Mouse (Mus musculus) forebrain, embryonic 10.5 days (tissue): ENCODE results near the gene Fryl. TPM values are rescaled to one million over a fixed set of nuclear protein-coding genes. Genes with fewer than 3 reads are reported as not detected.

ENCODE experiments used
- DNase-seq: peaks from one replicate; pipeline ENCODE4 v3.0.0-alpha.2; 2017; ENCODE audit warnings: low spot score; ENCODE audit errors: extremely low spot score
- H3K27ac ChIP-seq: fragments of 300-500 bp; sonication (generic); 2 replicates; pipeline ENCODE4 v1.5.1; 2016; ENCODE audit warnings: mild to moderate bottlenecking
- H3K27me3 ChIP-seq: fragments of 300-500 bp; sonication (generic); 2 replicates; pipeline ENCODE4 v1.6.1; 2016; ENCODE audit warnings: mild to moderate bottlenecking; ENCODE audit not compliant: poor library complexity, severe bottlenecking
- H3K36me3 ChIP-seq: fragments of 300-500 bp; sonication (generic); replicated peaks from 2 replicates; pipeline ENCODE4 v1.6.1; 2016; ENCODE audit warnings: mild to moderate bottlenecking, moderate library complexity
- H3K4me1 ChIP-seq: fragments of 300-500 bp; sonication (generic); 2 replicates; pipeline ENCODE4 v1.6.1; 2016
- H3K4me3 ChIP-seq: fragments of 300-500 bp; sonication (generic); 2 replicates; pipeline ENCODE4 v1.5.1; 2016; ENCODE audit warnings: mild to moderate bottlenecking, moderate library complexity
- H3K9me3 ChIP-seq: fragments of 300-500 bp; sonication (generic); 2 replicates; pipeline ENCODE4 v1.6.1; 2016; ENCODE audit warnings: mild to moderate bottlenecking, moderate library complexity
- WGBS: fragments of 180-500 bp; shearing (Covaris S2); methylation state at CpG from one replicate; pipeline ENCODE4 v1.1.7; 2016; 5-methylcytosine and 5-hydroxymethylcytosine counted together
- polyA plus RNA-seq: library from polyadenylated mRNA; unstranded; fragments of >200 nt; fragmentation: Nextera tagmentation; extraction: Ambion mirVana; gene quantifications from 2 replicates; pipeline ENCODE4 v1.2.1, GENCODE M21; 2016

The Fryl gene
- polyA plus RNA-seq, 1 experiment from 2014 or later, result 28.0 TPM

DNA sequence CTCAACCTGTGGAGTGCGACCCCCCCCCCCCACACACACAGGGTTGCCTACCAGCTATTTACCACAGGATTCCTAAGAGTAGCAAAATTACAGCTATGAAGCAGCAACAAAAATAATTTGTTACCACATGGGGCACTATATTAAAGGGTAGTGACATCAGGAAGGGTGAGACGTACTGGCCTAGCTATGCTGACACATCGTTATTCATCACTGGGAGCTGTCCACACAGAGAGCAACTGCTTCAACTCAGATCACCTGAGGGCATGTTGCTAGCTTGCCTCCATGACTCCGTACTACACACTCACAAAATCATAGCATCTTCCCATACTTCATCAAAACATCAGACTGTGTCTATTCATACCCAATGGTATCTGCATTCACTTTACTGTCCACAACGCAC is 176.6 kb downstream of the Fryl start:
- no peaks in the 10 kb centered on the region for H3K27me3 ChIP-seq
- H3K4me1 ChIP-seq, result no peaks in the 10 kb centered on the region
- peaks cover 81% of the 10 kb centered on the region for H3K36me3 ChIP-seq
- H3K27ac ChIP-seq, result no peak overlapping the region
- DNase-seq, result no peak
- H3K4me3 ChIP-seq, result no peak overlapping the region
- WGBS, result 91% methylated on average over 5 of the region's 5 CpGs
- H3K9me3 ChIP-seq, result no peaks in the 10 kb centered on the region

GRCm38 (mm10) chr5:73071319-73071718 is 185.1 kb downstream of the Fryl start:
- peak; percentile 67 for DNase-seq
- no peak overlapping the region for H3K27ac ChIP-seq
- no peak overlapping the region for H3K4me3 ChIP-seq
- 46% methylated on average over 15 of the region's 15 CpGs for WGBS
- peaks cover 89% of the 10 kb centered on the region for H3K36me3 ChIP-seq
- 0 out of 2 replicates have a peak, but pooled peaks cover 4% of the 10 kb centered on the region for H3K4me1 ChIP-seq
- no peaks in the 10 kb centered on the region for H3K27me3 ChIP-seq
- no peaks in the 10 kb centered on the region for H3K9me3 ChIP-seq

- H3K4me3 ChIP-seq, result no peak overlapping the region
- H3K27me3 ChIP-seq, result no peaks in the 10 kb centered on the region
- peaks cover 79% of the 10 kb centered on the region for H3K36me3 ChIP-seq
- peaks cover 4% of the 10 kb centered on the region; the same call in 1 of the 2 replicates for H3K4me1 ChIP-seq
- DNase-seq, result no peak
- WGBS, result 54% methylated on average over 6 of the region's 6 CpGs
- no peak overlapping the region for H3K27ac ChIP-seq
- H3K9me3 ChIP-seq, result no peaks in the 10 kb centered on the region
Measured at GRCm38 (mm10) chr5:73066946-73067345, 189.5 kb downstream of the Fryl start.

GRCm38 (mm10) chr5:73063768-73064669 is 192.4 kb downstream of the Fryl start:
- no peak for DNase-seq
- no peak overlapping the region for H3K27ac ChIP-seq
- WGBS, result 86% methylated on average over 13 of the region's 13 CpGs
- H3K36me3 ChIP-seq, result peaks cover 68% of the 10 kb centered on the region
- H3K27me3 ChIP-seq, result no peaks in the 10 kb centered on the region
- H3K9me3 ChIP-seq, result no peaks in the 10 kb centered on the region
- H3K4me3 ChIP-seq, result no peak overlapping the region
- peaks cover 9% of the 10 kb centered on the region for H3K4me1 ChIP-seq

DNA sequence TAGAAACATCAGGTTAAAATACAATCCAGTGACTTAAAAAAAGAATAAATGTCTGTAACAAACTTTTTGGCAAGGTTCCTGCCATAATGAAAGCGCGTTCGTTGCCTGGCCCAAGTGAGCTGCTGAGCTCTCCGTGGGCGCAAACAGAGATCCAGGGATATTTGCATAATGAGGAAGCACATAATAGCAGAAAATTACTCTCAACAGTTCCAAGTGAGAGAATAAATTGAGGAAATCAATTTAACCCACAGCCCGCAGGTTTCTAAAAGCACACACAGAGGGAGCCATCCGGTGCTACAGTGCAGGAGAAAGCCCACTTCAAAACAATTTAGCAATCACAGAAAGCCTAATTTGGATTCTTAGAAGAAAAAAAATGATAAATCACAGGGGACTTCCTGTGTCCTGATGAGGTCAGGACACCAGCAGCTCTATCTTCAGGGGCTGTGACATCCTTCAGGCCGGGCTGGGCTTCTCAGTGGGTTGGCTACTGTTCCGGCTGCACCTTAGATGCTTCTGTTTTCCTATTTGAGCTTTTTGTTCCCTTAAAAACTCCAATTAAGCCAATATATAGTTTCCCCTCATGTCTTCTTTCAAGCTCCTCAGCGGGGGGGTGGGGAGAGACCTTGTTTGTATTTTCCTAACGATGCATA is 194.8 kb downstream of the Fryl start:
- no peak for DNase-seq
- no peak overlapping the region for H3K27ac ChIP-seq
- H3K4me1 ChIP-seq, result peaks cover 6% of the 10 kb centered on the region
- no peaks in the 10 kb centered on the region for H3K9me3 ChIP-seq
- H3K36me3 ChIP-seq, result peaks cover 61% of the 10 kb centered on the region
- 80% methylated on average over 11 of the region's 11 CpGs for WGBS
- H3K27me3 ChIP-seq, result no peaks in the 10 kb centered on the region
- H3K4me3 ChIP-seq, result no peak overlapping the region

DNA sequence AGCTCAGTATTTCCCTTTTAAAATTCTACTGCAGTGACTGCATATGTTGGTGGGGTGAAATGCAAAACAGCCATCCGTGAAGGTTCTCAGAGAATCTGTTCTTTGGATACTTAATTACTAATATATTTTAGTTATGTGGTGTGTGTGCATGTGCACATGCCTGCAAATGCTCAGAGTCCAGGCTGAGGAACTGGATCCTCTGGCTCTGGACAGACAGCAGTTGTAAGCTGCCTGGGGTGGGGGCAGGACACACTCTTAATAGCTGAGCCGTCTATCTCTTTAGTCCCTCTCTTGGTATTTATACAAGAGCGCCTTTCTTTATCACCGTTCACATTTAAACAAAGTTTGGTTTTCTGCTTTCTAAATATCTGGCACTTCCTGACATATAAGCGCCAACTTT is 199.5 kb downstream of the Fryl start:
- H3K4me1 ChIP-seq, result peaks cover 6% of the 10 kb centered on the region
- DNase-seq, result no peak
- no peak overlapping the region for H3K4me3 ChIP-seq
- no peaks in the 10 kb centered on the region for H3K27me3 ChIP-seq
- peaks cover 73% of the 10 kb centered on the region for H3K36me3 ChIP-seq
- WGBS, result 95% methylated on average over 5 of the region's 5 CpGs
- H3K27ac ChIP-seq, result no peak overlapping the region
- H3K9me3 ChIP-seq, result no peaks in the 10 kb centered on the region

DNA sequence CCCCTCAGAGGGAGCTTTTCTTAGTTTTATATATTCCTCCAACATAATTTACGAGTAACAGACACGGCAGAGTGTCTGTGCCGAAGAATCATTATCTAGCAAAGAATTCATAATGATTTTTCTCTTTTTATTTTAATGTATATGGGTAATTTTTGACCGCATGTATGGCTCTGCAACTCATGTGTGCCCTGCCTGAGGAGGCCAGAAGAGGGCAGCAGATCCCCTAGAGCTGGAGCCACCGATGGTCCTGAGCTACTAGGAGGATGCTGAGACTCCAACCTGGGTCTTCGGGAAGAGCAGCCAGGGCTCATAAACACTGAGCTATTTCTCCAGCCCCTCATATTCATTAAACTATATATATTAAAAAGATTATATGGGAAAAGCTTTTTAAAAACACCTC is 200.0 kb downstream of the Fryl start:
- Histone ChIP-seq H3K27ac (no peak overlapping the region), H3K4me3 (no peak overlapping the region), H3K27me3 (no peaks in the 10 kb centered on the region), H3K4me1 (peaks cover 1% of the 10 kb centered on the region), H3K9me3 (no peaks in the 10 kb centered on the region), H3K36me3 (peaks cover 78% of the 10 kb centered on the region)
- DNase-seq, result no peak
- 90% methylated on average over 6 of the region's 6 CpGs for WGBS

GRCm38 (mm10) chr5:73053933-73054332 is 202.5 kb downstream of the Fryl start:
- no peaks in the 10 kb centered on the region for H3K9me3 ChIP-seq
- H3K4me1 ChIP-seq, result no peaks in the 10 kb centered on the region
- DNase-seq, result no peak
- no peak overlapping the region for H3K4me3 ChIP-seq
- no peaks in the 10 kb centered on the region for H3K27me3 ChIP-seq
- H3K36me3 ChIP-seq, result peaks cover 93% of the 10 kb centered on the region
- no peak overlapping the region for H3K27ac ChIP-seq
- 96% methylated on average over 8 of the region's 8 CpGs for WGBS

DNA sequence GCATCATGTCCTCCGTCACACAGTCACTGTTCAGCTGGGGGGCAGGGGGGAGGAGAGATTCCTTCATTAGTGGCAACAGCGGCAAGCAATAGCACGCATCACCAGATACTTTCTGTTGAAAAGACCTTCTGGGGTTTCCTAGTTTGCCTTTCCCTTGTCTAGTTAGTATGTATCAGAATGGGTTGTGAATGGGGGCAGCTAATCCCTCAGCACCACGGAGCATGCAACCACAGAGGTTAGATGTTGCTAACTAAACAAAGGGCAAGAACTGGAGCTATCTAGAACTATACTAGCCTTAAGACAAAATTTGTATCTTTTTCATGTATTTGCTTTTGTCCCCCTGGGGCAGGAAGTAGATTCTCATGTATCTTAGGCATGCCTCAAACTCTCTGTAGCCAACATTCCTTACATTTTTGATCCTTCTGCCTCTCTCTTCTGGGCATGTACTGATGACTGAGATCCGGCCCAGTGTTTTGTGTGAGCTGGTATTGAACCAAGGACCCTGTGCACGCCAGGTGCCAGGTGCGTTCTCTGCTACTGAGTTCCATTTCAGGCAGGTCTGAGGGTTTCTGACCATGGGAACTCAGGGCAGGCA is 208.7 kb downstream of the Fryl start:
- H3K4me3 ChIP-seq, result no peak overlapping the region
- H3K27me3 ChIP-seq, result no peaks in the 10 kb centered on the region
- peaks cover 98% of the 10 kb centered on the region for H3K36me3 ChIP-seq
- H3K27ac ChIP-seq, result no peak overlapping the region
- DNase-seq, result no peak
- no peaks in the 10 kb centered on the region for H3K4me1 ChIP-seq
- WGBS, result 83% methylated on average over 7 of the region's 7 CpGs
- H3K9me3 ChIP-seq, result peaks cover 5% of the 10 kb centered on the region; the same call in 1 of the 2 replicates

DNA sequence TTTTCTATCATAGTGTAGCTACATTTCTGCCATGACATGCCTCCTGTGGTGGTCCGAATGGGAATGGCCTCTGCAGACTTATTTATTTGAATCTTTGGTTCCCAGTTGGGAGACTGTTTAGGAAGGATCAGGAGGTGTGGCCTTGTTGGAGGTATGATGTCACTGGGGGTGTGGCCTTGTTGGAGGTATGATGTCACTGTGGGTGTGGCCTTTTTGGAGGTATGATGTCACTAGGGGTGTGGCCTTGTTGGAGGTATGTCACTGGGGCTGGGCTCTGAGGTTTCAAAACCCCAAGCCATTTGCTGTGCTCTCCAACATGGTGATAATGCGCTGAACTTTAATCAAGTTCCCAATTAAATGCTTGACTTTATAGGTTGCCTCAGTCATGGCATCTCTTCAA is 212.4 kb downstream of the Fryl start:
- H3K36me3 ChIP-seq, result peaks cover 74% of the 10 kb centered on the region

DNA sequence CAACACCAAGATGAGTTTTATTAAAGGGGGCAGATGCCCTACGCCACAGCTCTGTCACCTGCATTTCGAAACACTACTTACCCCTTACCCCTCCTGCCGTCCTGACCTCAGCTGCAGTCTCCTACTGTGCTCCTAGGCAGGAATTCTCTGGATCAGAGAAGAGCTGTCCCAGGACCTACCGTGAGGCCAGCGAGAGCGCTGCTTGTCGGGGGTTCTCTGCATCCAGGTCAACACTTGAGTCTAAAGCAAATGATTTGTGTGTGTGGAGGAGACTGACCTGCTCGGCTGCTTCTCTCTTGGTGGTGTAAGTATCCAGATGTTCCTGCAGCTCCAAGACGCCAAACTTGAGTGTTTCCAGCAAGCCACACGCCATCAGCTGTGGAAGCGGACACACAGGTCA is 223.9 kb downstream of the Fryl start:
- Histone ChIP-seq H3K36me3 (peaks cover 81% of the 10 kb centered on the region), H3K4me3 (no peak overlapping the region), H3K27me3 (no peaks in the 10 kb centered on the region), H3K27ac (no peak overlapping the region), H3K9me3 (no peaks in the 10 kb centered on the region), H3K4me1 (no peaks in the 10 kb centered on the region)
- 90% methylated on average over 11 of the region's 11 CpGs for WGBS
- DNase-seq, result no peak

More for the DNA sequence above, 212.4 kb downstream of the Fryl start:
- no peak overlapping the region for H3K27ac ChIP-seq
- peaks cover 5% of the 10 kb centered on the region; the same call in 1 of the 2 replicates for H3K9me3 ChIP-seq
- H3K4me1 ChIP-seq, result no peaks in the 10 kb centered on the region
- no peak for DNase-seq
- H3K27me3 ChIP-seq, result no peaks in the 10 kb centered on the region
- H3K4me3 ChIP-seq, result no peak overlapping the region
- 99% methylated on average over 2 of the region's 2 CpGs for WGBS

- no peaks in the 10 kb centered on the region for H3K27me3 ChIP-seq
- DNase-seq, result no peak
- no peak overlapping the region for H3K27ac ChIP-seq
- no peaks in the 10 kb centered on the region for H3K9me3 ChIP-seq
- no peaks in the 10 kb centered on the region for H3K4me1 ChIP-seq
- WGBS, result 89% methylated on average over 13 of the region's 13 CpGs
- no peak overlapping the region for H3K4me3 ChIP-seq
- H3K36me3 ChIP-seq, result peaks cover 81% of the 10 kb centered on the region
Measured at GRCm38 (mm10) chr5:73028646-73029045, 227.8 kb downstream of the Fryl start.

GRCm38 (mm10) chr5:73023801-73024200 is 232.6 kb downstream of the Fryl start:
- no peak for DNase-seq
- Histone ChIP-seq H3K36me3 (peaks cover 56% of the 10 kb centered on the region), H3K27me3 (no peaks in the 10 kb centered on the region), H3K4me1 (no peaks in the 10 kb centered on the region), H3K9me3 (no peaks in the 10 kb centered on the region), H3K27ac (no peak overlapping the region), H3K4me3 (no peak overlapping the region)
- 96% methylated on average over 13 of the region's 13 CpGs for WGBS
